ENCODE assay signal across 12 mouse cellular contexts in the genomic region with DNA sequence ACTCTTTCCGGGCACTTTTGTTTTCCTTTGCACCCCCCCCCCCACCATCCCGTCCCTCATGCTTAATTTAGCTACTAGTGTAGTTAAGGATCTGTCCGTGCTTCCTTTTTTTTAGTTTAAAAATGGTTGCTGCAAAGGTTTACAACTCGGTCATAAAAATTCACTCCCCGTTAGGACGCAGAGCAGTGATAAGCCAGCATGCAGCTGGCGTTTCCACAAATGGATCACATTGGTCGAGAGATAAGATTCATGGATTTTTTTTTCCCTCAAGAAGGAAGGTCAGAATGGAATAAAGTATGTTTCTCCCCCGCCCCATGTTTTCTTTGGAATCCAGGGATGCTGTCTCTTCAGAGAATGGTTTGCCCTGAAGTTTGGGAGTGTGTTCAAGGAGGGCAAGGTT.
A peak's percentile ranks its signal among the peaks of the same experiment; 100 is the strongest.
DNase-seq lines count a peak whose midpoint lies in the region; ATAC-seq and TF ChIP-seq lines count a peak whose summit lies in the region.
"Had no signal": no experiment of that assay in that cellular context is flagged by ENCODE, and none has a peak within 500 bp of the region (broad histone marks: within the 10 kb centered on the region; RNA-seq: fewer than 3 reads in every experiment).

No protein-coding gene starts in this region.

- H3K4me3 ChIP-seq in heart, adult 2 months: peak overlapping the region; percentile 33; the same call in 1 of the 2 replicates
- no peak overlapping the region for H3K4me3 ChIP-seq in kidney, embryonic 16.5 days (ENCODE audit: low read length)
- H3K4me3 ChIP-seq in CH12.LX (replicated peaks in 1 of 3; ENCODE audit: low read depth in 2 of 3, low read length in 2 of 3, poor library complexity in 1 of 3): peak overlapping the region in 1 of 3 experiments; percentile 26
- no peak overlapping the region for H3K4me3 ChIP-seq in liver, embryonic 12.5 days

- peak overlapping the region; percentile 27 for H3K4me2 ChIP-seq in kidney, embryonic 16.5 days (replicated peaks; ENCODE audit: low read depth, low read length)
- H3K4me2 ChIP-seq in CH12.LX (ENCODE audit: insufficient read depth, low read depth, poor library complexity, severe bottlenecking): peak overlapping the region; percentile 12
- H3K4me2 ChIP-seq in liver, embryonic 12.5 days: peak overlapping the region; percentile 41

- H3K9ac ChIP-seq in heart, adult 2 months (ENCODE audit: low read depth, low read length): no peak overlapping the region
- no peak overlapping the region for H3K9ac ChIP-seq in kidney, embryonic 16.5 days (replicated peaks; ENCODE audit: low read length)
- peak overlapping the region; percentile 45; the same call in 1 of the 2 replicates for H3K9ac ChIP-seq in CH12.LX (ENCODE audit: insufficient read depth, low read depth)
- H3K9ac ChIP-seq in liver, embryonic 12.5 days: no peak overlapping the region

- no peak for TF ChIP-seq CTCF in heart, adult 2 months (IDR thresholded peaks at IDR 0.05)
- no peak for TF ChIP-seq CTCF in CH12.LX (conservative IDR thresholded peaks at IDR 0.05 in 1 of 2, IDR thresholded peaks at IDR 0.05 in 1 of 2; ENCODE audit: low read depth in 2 of 2, low read length in 2 of 2)

- no peak for DNase-seq in heart, adult 2 months
- no peak for DNase-seq in heart, postnatal 14 days
- no peak for DNase-seq in kidney, adult 11 months
- no peak for DNase-seq in CH12.LX (ENCODE audit: extremely low read depth)
- no peak for DNase-seq in adrenal gland, postnatal 25 days
- DNase-seq: B cell, adult 2 months; cerebellum, postnatal 25 days; gastrocnemius, postnatal 25 days; retina, postnatal 1 day had no signal

- no peak for ATAC-seq in kidney, embryonic 16.5 days (ENCODE audit: low FRiP score, low TSS enrichment)
- ATAC-seq in liver, embryonic 12.5 days: no peak
- ATAC-seq in erythroid progenitor cell, adult 5-6 weeks (replicated peaks; ENCODE audit: low FRiP score, poor library complexity, severe bottlenecking): no peak

- no peaks in the 10 kb centered on the region for H3K36me3 ChIP-seq in heart, adult 2 months (ENCODE audit: control insufficient read depth, insufficient read depth, low read length)
- no peaks in the 10 kb centered on the region for H3K36me3 ChIP-seq in kidney, embryonic 16.5 days (ENCODE audit: insufficient read depth, low read length)
- H3K36me3 ChIP-seq in CH12.LX (replicated peaks in 1 of 2; ENCODE audit: control insufficient read depth in 1 of 2, insufficient read depth in 1 of 2, low read length in 1 of 2): no peaks in the 10 kb centered on the region
- H3K36me3 ChIP-seq in liver, embryonic 12.5 days: no peaks in the 10 kb centered on the region

- 3% methylated on average over 9 of the region's 9 CpGs for WGBS in heart, adult 2 months
- WGBS in kidney, embryonic 16.5 days: 17% methylated on average over 9 of the region's 9 CpGs
- 21% methylated on average over 9 of the region's 9 CpGs for WGBS in liver, embryonic 12.5 days (ENCODE audit: insufficient replicate concordance)

- no peaks in the 10 kb centered on the region for H3K27me3 ChIP-seq in heart, adult 2 months (ENCODE audit: control insufficient read depth, insufficient read depth, low read length)
- H3K27me3 ChIP-seq in kidney, embryonic 16.5 days (ENCODE audit: insufficient read depth, low read length): peaks cover 72% of the 10 kb centered on the region
- H3K27me3 ChIP-seq in CH12.LX (replicated peaks): peaks cover 90% of the 10 kb centered on the region
- peaks cover 36% of the 10 kb centered on the region for H3K27me3 ChIP-seq in liver, embryonic 12.5 days (replicated peaks)

- dilution Hi-C loops in CH12.LX (cut with MboI; ENCODE audit: extremely low pct_ligation_motif_present, extremely low pct_unique_long_range_greater_than_20kb, low sequenced_read_pairs): no loop called here

- TF ChIP-seq RAD21 in CH12.LX (IDR thresholded peaks at IDR 0.05; ENCODE audit: low read depth, low read length): no peak

- intact Hi-C loops in heart, adult 2 months (cut with DNase I): no loop called here
- intact Hi-C loops in heart, postnatal 14 days (cut with DNase I): loop anchor here (5.0 kb wide), 2 partner anchors 83 to 117 kb away; partner anchors contain the start of gene Tox2

- no peaks in the 10 kb centered on the region for H3K79me2 ChIP-seq in heart, adult 2 months (replicated peaks; ENCODE audit: control insufficient read depth, insufficient read depth, low read length)
- H3K79me2 ChIP-seq in CH12.LX (replicated peaks; ENCODE audit: control insufficient read depth, extremely low read depth, insufficient read depth, poor library complexity, severe bottlenecking): no peaks in the 10 kb centered on the region

- no peaks in the 10 kb centered on the region for H3K4me1 ChIP-seq in heart, adult 2 months (ENCODE audit: control insufficient read depth, insufficient read depth, low read length)
- H3K4me1 ChIP-seq in kidney, embryonic 16.5 days (ENCODE audit: insufficient read depth, low read length): peaks cover 19% of the 10 kb centered on the region
- no peaks in the 10 kb centered on the region for H3K4me1 ChIP-seq in CH12.LX (ENCODE audit: control insufficient read depth in 1 of 2, insufficient read depth in 2 of 2)
- peaks cover 16% of the 10 kb centered on the region for H3K4me1 ChIP-seq in liver, embryonic 12.5 days

- no peak for TF ChIP-seq POLR2A in heart, adult 2 months (IDR thresholded peaks at IDR 0.05; ENCODE audit: insufficient read depth, low read depth, low read length)
- TF ChIP-seq POLR2A in CH12.LX (IDR thresholded peaks at IDR 0.05; ENCODE audit: low read depth, low read length): no peak

- H3K27ac ChIP-seq in heart, adult 2 months: peak overlapping the region; percentile 30
- H3K27ac ChIP-seq in kidney, embryonic 16.5 days (ENCODE audit: low read length): no peak overlapping the region
- no peak overlapping the region for H3K27ac ChIP-seq in CH12.LX (ENCODE audit: insufficient read depth, low read depth)
- no peak overlapping the region for H3K27ac ChIP-seq in liver, embryonic 12.5 days

- in situ Hi-C loops in CH12.LX (cut with MboI; ENCODE audit: low pct_ligation_motif_present, low pct_unique_long_range_greater_than_20kb, low sequenced_read_pairs): no loop called here

- H3K9me3 ChIP-seq in kidney, embryonic 16.5 days (ENCODE audit: low read length): no peaks in the 10 kb centered on the region
- H3K9me3 ChIP-seq in CH12.LX (replicated peaks; ENCODE audit: low read length): no peaks in the 10 kb centered on the region
- no peaks in the 10 kb centered on the region for H3K9me3 ChIP-seq in liver, embryonic 12.5 days (replicated peaks)

- TF ChIP-seq EP300 in heart, adult 2 months (IDR thresholded peaks at IDR 0.05; ENCODE audit: insufficient read depth, low read depth, low read length): no peak
- TF ChIP-seq EP300 in CH12.LX (IDR thresholded peaks at IDR 0.05; ENCODE audit: low read length): no peak

TF ChIP-seq in CH12.LX, 34 proteins besides CTCF, POLR2A, EP300 and RAD21:
- TF ChIP-seq ZNF384 (IDR thresholded peaks at IDR 0.05; ENCODE audit: low read depth, low read length) (no peak), JUN (IDR thresholded peaks at IDR 0.05; ENCODE audit: insufficient read depth, low read depth, low read length) (no peak), HCFC1 (IDR thresholded peaks at IDR 0.05; ENCODE audit: low read depth, low read length) (no peak), ZKSCAN1 (IDR thresholded peaks at IDR 0.05; ENCODE audit: borderline replicate concordance, low read depth, low read length) (no peak), MAFK (IDR thresholded peaks at IDR 0.05; ENCODE audit: insufficient replicate concordance, low read length) (no peak)
